Mouse (Mus musculus): ENCODE results near the gene Rbm47.

The Rbm47 gene

GRCm38 (mm10) chr5:66085478-66085877, 87.4 kb downstream of the Rbm47 start:
- no peak for DNase-seq (ENCODE audit: low spot score)

- DNase-seq (ENCODE audit: low spot score) = no peak
Observed at GRCm38 (mm10) chr5:66084541-66084940, 88.4 kb downstream of the Rbm47 start.

GRCm38 (mm10) chr5:66083350-66083749, 89.6 kb downstream of the Rbm47 start:
- DNase-seq (ENCODE audit: low spot score) = no peak

GRCm38 (mm10) chr5:66082229-66082572, 90.7 kb downstream of the Rbm47 start:
- DNase-seq (ENCODE audit: low spot score) = no peak

- DNase-seq (ENCODE audit: low spot score) = no peak
Observed at GRCm38 (mm10) chr5:66081443-66082228, 91.3 kb downstream of the Rbm47 start.

- DNase-seq (ENCODE audit: low spot score) = no peak
Observed at GRCm38 (mm10) chr5:66080529-66081220, 92.2 kb downstream of the Rbm47 start.

GRCm38 (mm10) chr5:66079358-66080179, 93.3 kb downstream of the Rbm47 start:
- DNase-seq (ENCODE audit: low spot score) = no peak

- DNase-seq (ENCODE audit: low spot score) = no peak
Observed at GRCm38 (mm10) chr5:66078491-66079012, 94.4 kb downstream of the Rbm47 start.

- DNase-seq (ENCODE audit: low spot score) = no peak
Observed at GRCm38 (mm10) chr5:66077416-66077815, 95.5 kb downstream of the Rbm47 start.

- no peak for DNase-seq (ENCODE audit: low spot score)
Observed at GRCm38 (mm10) chr5:66076685-66077301, 96.1 kb downstream of the Rbm47 start.

- DNase-seq (ENCODE audit: low spot score) = no peak
Observed at GRCm38 (mm10) chr5:66075906-66076305, 97.0 kb downstream of the Rbm47 start.

- no peak for DNase-seq (ENCODE audit: low spot score)
Observed at GRCm38 (mm10) chr5:66075032-66075488, 97.9 kb downstream of the Rbm47 start.

GRCm38 (mm10) chr5:66074235-66074634, 98.7 kb downstream of the Rbm47 start:
- no peak for DNase-seq (ENCODE audit: low spot score)

- DNase-seq (ENCODE audit: low spot score) = no peak
Observed at GRCm38 (mm10) chr5:66073604-66074164, 99.2 kb downstream of the Rbm47 start.

- DNase-seq (ENCODE audit: low spot score) = no peak
Observed at GRCm38 (mm10) chr5:66071722-66072121, 101.2 kb downstream of the Rbm47 start.

- DNase-seq (ENCODE audit: low spot score) = no peak
Observed at GRCm38 (mm10) chr5:66070350-66070749, 102.6 kb downstream of the Rbm47 start.

GRCm38 (mm10) chr5:66069470-66070144, 103.3 kb downstream of the Rbm47 start:
- DNase-seq (ENCODE audit: low spot score) = no peak

- DNase-seq (ENCODE audit: low spot score) = no peak
Observed at GRCm38 (mm10) chr5:66069133-66069469, 103.8 kb downstream of the Rbm47 start.

GRCm38 (mm10) chr5:66068068-66068920, 104.6 kb downstream of the Rbm47 start:
- DNase-seq (ENCODE audit: low spot score) = no peak

- DNase-seq (ENCODE audit: low spot score) = no peak
Observed at GRCm38 (mm10) chr5:66067219-66067618, 105.7 kb downstream of the Rbm47 start.

Measured in ovary, postnatal 10 days (tissue).